Mouse (Mus musculus): ENCODE data around the gene Ripor3. TPM values are rescaled to one million over a fixed set of nuclear protein-coding genes. Genes with fewer than 3 reads are reported as not detected.

Ripor3 gene
- polyA plus RNA-seq, 3 experiments from 2014 or later = 0.16 to 0.49 (median 0.33) TPM

DNA sequence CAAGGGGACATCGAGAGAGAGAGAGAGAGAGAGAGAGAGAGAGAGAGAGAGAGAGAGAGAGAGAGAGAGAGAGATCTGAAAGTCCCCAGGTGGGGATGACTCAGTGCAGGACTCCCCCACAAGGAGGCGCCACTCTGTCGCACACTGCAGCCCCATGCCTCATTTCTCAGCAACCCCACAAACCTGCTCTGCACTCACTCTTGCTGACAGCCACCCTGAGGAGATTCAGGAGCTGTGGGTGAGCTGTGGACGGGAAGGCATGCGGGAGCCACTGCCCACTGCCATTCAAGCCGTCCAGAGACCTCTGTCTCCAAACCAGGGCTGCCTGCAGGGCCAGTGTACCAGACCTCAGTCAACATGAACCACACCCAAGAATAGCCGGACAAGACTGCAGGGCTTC is 23.7 kb downstream of the Ripor3 start:
- ATAC-seq = peak; percentile 64

DNA sequence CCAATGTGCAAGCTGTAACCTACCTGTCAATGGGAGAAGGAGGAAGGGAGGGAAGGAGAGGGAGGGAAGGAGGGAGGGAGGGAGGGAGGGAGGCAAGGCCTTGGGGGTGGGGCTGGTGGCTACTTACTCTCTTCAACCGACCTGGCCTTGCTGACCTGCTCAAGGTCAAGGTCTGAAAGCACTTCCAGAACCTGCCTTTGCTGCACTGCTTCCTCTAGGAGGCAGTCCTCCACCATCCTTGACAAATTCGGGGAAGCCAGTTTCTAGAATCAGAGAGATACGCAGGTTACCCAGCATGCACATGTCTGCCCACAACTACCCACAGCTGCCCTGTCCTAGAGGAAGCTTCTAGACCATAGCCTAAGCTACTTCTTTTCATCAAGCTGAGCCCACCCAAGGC is 25.5 kb downstream of the Ripor3 start:
- no peak for ATAC-seq

DNA sequence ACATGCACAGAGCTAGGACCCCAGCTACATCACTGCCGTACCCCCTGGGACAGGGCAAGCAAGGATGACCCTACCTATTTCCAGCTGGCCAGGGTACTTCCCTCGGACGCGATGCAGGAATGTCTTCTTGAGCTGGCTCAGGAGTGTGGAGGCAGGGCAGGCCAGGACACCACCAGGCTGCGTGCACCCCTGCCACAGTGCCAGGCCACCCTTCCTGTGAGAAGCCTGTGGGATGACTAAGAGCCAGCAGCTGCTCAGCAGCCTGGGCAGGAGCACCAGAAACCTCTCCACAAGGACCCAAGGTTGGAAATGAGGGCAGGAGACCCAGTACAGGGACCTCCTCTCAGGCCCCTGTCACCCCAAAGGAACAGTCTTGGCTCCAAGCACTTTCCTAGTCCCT is 26.0 kb downstream of the Ripor3 start:
- ATAC-seq = no peak

DNA sequence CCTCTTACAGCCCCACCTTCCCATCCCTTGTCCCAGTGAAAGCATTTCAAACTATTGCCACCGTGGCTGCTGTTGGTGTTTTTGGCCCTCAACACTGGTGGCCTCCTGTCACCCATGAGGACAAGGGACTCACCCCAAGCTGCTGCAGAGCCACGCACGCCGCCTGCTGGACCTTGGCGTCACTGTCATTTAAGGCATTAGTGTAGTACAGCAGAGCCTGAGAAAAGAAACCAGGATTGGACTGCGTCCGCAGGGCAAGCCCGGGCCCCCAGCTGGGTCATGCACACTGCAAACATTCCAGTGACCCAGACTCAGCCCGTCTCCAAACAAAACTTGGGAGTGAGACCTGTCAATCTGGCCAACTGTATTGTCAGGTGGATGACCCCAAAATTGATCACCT is 27.8 kb downstream of the Ripor3 start:
- no peak for ATAC-seq

DNA sequence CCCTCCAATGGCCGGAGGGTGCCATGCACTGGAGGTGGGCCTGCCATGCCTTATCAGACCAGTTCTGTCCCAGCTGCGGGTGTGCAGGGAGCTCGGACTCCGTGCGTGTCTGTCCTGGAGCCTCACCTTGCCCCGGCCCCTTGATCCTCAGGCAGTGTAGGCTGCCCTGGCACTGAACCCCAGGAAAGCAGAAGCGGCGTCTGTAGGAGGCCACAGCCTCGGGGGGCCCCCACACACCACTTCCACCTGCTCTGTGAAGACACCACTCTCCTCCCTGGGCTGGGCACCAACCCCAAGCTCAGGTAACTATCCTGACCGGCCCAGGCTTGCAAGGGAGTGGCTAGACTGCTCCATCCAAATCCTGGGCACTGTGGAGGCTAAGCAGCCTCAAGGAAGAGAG is 30.0 kb downstream of the Ripor3 start:
- no peak for ATAC-seq

DNA sequence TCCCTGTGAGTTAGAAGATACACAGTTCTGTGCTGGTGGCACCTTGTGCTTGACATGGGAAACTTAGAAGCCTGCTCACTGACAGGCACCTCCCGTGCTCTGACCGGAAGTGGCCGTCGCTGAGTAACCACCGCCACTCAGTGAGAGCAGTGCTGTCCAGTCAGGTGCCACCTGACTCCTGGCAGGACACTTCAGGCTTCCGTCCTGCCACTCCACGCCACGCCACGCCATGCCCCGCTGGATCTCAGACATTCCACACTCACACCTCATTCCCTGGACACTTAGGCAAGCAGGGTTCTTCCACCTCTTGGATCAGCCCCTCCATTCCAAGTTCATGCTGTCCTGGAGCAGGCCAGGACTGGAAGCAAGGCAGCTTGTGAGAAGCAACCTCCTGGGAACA is 32.1 kb downstream of the Ripor3 start:
- no peak for ATAC-seq

DNA sequence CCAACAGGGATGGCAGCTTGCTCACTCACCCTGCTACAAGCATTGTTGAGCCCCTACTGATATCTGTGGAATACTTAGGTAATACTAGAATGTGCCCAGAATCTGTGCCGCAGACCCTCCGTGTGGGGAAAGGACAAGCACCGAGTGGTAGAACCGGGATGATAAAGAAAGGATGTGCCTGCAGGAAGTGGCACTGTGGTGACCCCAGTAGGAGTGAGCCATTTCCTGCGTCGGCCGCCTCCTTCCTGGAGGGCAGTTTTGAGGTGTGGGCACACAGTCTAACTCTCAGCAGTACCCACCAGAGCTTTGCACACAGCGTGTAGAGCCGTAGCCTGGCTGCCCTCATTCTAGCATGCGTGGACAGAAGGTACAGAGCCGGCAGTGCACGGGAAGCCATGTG is 34.7 kb downstream of the Ripor3 start:
- ATAC-seq = peak; percentile 41

DNA sequence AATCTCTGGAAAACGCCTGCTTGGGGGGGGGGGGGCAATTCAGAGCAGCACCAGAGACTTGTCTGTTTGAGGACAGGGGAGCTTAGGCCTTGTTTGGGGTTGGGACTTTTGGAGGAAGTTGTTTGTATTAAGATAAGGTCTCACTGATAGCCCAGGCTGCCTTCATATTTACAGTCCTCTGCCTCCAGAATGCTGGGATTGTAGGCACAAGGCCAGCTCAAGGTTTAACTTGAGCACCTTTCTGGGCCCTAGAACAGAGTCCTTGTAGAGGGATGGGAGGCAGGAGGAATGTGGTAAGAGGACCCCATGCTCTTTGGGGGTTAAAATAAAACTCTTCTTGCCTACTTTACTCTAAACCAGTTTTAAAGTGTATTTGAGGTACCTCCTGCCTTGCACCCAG is 37.6 kb downstream of the Ripor3 start:
- no peak for ATAC-seq

DNA sequence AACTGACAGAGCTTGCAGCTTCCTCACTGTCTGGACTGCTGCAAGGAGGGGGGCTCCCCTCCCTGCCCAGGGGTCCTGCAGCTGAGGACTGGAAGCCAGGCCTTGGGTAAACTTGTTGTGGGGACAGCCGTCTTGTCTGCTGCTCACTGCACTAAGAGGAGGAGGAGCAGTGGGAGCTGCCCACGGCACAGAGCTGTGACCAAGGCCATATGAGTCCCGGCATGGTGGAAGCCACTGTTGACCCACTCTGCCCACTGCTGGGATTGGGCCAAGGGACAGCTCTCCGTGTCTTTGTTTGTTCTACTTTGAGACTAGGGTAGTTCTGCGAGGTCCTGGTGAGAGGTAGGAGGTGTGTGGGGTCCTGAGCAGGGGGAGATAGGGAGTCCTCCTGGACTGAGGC is 38.3 kb downstream of the Ripor3 start:
- ATAC-seq = no peak

DNA sequence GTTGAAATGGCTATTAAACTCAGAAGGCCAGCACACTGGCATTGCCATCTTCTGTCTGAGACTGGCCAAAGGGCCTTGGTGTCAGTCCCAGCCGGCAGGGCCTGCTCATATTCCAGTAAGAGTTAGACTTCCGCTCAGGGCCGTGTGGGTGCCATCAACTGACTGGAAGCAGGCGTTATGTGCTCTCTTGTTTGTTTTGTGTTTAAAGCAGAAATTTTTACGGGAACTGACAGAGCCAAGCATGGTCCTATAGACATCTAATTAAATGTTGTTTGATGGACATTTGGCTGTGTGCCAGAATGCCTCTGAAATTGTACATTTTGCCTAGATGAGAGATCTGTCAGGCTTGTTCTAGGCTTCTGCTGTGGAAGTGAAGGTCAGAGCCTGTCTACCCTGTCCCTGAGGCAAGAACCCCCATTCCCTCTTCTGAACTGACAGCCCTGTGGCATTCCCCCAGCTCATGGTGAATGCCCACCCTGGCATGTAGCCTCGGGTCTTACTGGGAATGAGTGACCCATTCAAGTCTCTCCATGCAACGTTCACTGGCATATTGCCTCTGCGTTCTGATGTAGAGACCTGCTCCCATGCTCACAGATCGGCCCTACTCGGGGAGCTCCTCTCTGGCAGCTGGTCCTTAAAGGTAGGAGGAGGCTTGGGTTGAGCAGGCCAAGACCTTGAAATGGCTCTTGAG is 40.4 kb downstream of the Ripor3 start:
- ATAC-seq = no peak

DNA sequence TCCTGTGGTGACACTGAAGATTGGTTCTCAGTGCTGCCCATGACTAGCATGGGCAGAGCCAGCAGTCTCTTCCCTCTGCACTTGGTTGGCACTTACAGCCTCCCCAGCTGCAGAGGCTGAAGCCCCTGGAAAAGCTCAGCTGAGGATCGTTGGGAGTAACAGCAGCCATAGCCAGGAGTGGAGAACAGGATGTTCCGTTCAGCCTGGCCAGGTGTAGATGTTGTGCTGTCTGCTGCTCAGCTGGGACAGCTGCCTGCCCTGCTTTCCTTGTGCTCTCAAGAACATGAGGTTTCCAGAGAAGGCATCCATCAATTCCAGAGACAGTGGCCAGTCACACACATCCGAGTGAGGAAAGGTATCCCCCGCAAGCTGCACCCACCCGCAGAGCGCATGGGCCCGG is 41.9 kb downstream of the Ripor3 start:
- ATAC-seq = no peak

DNA sequence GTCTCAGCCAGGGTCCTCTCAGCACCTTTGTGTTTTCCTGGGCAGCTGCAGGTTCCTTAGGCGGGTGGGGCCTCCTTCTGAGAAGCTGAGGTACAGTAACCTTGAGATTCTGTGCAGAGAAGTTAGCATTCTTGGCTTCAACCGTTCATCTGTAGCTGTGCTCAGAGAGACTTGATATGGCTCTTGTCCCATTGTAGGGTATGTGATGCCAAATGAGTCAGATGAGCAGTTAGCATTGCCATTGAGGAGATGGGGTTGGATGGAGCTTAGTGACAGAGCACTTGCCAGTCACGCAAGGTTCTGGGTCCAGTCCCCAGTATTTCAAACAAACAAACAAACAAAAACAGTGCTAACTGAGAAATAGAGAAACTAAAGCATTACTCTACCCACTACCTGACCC is 44.5 kb downstream of the Ripor3 start:
- ATAC-seq = no peak

DNA sequence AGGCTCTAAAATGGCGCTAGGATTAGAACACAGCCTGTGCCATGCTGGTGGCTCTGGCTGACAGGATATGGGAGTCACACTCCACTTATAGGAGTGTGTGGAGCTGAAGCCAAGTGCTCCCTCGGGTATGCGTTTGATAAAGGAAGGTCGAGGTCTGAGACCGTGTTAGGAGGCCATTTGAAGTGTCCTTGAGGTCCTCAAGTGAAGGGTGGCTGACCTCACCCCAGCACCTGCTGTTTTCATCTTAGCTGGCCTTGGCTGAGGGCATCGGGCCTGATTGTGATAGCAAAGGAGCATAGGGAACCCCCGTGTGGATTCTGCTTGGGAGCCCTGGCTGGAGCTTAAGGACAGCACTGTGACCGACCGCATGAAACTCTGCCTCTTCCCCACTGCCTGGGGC is 46.1 kb downstream of the Ripor3 start:
- no peak for ATAC-seq

DNA sequence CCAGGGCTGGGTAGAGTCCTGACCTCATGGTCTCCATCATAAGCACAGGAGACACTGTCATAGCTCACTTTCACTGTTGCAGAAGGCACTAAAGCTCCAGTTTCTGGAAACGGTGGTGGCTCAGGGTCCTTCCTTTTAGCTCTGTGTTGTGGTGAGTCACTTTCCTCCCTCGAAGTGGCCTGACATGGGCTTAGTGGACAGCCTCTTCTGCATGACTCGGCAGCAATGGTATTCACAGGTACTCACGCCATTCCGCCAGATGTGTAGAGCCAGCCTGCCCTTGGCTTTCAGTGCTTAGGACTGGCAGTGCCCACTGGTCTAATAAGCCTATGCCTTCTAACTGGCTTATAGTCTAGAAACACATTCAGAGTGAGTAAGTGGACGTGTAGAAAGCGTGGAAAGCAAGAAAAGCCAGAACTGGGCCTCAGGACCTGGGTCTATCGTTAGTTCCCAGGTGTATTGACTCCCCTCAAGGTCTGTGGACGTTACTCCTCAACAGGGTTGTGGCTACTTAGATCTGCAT is 46.6 kb downstream of the Ripor3 start:
- ATAC-seq = no peak

DNA sequence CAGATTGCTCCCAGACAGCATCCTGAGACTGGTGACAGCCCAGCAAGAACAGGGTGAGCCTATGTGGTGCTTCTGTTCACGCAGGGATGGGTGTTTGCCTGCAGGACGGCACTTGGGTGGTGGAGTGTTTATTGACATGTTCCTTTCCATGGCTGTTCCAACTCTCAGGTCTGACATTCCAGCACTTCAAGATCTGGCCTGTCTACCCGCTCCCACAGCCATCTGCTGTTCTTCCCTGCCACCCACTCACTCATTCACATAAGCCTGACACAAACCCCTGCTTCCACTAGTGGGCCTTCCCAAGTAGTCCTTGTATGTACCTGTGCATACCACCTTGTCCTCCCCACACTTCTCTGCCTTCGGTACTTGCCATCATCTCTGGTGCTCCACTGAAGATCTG is 47.2 kb downstream of the Ripor3 start:
- no peak for ATAC-seq

DNA sequence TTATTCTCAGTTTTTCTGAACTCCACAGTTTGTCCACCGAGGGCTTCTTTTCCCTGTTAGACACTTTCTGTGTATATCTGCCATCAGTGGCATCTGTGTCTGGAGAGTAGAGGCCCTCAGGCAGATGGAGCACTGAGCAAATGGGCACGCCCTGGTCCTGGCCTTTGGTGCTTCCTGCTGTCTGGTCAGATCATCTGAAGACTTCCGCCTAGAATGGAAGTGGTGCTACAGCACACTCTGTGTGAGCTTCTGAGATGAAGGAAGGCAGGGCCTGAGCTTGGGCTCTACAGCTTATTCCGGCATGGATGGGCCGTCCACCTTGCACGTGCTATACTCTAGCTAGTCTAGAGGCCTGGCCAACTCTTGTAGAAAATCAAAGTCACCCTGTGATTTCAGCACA is 48.1 kb downstream of the Ripor3 start:
- ATAC-seq = no peak

DNA sequence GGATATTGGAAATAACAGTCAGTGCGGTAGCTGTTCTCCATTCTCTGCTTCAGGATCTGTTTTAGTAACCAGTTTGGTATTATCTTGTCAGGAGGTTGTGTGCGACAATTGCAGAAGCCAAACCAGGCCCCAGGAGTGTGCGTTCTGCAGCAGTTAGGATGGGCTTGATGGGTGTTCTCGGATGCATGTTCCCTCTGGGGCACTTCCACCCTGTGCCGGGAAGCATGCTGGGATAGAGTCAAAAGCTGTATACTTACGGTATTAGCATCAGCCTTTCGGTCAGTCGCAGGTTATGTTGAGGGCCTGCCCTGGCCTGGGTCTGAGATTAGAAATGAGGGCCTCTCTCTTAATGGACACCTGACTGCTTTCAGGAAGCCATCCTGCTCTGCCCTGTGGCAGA is 49.8 kb downstream of the Ripor3 start:
- ATAC-seq = no peak

DNA sequence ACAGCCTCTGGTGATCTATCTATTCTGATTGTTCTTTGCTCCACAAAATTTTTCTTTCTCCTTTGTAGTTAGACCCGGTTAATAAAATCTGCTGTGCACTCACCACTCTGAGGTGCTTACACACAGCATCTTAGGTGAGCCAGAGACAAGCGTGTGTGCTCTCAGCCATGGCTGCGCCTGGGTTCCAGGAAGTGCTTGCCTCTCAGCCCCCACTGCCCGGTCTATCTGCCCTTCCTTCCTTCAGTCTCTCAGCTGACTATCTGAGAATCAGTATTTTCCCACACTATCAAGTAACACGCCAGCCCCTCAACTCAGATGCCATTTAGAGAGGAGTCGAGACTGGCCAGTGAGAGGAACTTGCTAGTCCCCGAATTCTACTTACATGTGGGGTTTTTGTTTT is 50.4 kb downstream of the Ripor3 start:
- peak; percentile 57 for ATAC-seq

DNA sequence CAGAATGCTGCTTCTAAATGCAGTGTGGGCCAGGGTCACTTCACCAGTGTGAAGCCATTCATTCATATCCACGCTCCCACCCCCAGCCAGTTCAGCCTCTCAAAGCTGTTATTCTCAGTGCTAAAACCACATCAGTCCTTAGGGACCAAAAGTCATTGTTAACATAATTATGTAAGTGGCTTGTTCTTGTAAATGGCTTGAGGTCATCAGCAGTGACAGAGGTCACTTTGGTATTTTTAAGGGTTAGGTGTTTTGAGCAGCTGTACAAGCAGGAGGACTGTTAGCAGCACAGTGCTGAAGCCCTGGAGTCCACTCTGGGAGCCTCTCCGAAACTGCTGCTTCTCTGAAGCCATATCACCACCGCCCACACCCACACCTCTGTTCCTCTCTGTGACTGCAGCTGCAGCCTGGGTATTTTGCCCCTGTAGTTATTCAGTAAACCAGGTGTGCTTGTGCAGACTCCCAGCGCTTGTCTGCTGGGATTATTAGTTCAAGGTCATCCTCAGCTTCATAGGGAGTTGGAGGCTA is 51.0 kb downstream of the Ripor3 start:
- peak; percentile 36 for ATAC-seq

DNA sequence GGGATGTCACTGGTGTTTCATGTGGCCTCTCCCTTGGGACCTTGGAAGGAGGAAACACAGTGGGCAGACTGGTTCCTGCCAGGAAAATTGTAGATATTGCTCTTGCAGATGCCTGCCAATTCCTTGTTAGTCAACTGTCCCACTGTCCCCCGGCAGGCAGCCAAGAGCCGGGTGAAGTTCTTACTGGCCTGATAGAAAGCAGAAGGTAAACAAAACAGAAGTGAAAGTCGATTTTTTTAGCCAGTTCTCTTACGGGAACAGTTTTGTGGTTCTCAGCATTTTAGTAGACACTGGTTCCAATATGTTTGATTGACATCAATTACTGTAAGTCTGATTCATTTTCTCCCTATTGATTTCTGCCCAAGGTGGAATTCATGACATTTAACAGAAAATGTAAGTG is 51.6 kb downstream of the Ripor3 start:
- ATAC-seq = peak; percentile 37

DNA sequence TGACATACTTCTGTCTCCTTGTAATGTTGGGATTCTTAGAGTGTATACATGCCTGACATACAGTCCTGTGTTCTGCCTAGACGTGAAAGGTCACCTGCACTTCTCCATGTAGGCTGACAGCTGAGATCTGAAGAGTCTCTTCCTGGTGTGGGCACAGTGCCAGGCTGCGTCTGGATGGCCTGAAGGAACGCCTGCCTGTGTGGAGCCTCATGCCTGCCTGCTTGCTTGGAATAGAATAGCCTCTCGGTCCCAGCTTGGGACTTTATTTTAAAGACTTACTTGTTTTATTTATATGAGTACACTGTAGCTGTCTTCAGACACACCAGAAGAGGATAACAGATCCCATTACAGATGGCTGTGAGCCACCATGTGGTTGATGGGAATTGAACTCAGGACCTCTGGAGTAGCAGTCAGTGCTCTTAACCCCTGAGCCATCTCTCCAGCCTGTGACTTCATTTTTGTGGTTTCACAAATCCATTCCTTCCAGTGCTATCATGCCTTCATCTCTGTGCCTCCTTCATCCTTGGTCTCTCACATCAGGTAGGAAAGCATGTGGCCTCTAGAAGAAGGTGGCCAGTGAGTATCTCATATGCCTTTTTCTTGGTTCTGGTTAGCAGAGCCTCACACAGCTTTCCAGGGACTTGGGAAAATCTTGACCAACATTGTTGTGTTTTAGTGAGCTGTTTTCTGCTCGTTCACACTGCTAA is 52.2 kb downstream of the Ripor3 start:
- ATAC-seq = no peak

DNA sequence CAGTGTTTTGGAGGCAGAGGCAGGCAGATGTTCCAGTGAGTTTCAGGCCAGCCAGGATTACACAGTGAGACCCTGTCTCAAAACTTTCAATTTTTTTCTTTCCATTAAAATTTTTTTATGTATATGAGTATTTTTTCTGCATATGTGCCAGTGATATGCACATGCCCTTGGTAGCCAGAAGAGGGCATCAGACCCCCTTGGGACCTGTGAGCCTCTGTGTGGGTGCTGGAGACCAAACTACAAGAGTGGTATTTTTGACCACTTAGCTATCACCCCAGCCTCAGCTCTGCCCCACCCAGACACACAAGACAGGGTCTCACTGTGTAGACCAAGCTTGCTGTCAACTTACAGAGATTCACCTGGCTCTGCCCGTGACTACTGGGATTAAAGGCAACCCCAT is 52.9 kb downstream of the Ripor3 start:
- ATAC-seq = no peak

DNA sequence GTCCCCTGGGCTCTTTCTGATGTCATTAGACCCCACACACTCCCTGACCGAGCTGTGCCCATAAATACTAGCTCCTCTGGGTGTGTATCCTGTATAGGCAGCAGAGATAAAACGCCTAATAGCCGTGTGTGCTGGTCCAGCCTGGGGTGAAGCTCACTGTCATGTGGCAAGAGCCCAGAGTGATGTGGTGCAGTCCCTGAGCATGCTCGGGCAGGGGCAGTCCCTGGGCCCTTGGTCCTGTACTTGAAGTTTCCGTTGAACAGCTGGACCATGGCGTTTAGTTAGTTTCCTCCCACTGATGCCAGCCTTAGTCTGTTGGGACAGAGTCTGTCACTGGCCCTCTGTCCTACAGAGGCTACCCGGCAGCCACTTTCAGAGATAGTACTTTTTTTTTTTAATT is 55.5 kb downstream of the Ripor3 start:
- ATAC-seq = no peak

DNA sequence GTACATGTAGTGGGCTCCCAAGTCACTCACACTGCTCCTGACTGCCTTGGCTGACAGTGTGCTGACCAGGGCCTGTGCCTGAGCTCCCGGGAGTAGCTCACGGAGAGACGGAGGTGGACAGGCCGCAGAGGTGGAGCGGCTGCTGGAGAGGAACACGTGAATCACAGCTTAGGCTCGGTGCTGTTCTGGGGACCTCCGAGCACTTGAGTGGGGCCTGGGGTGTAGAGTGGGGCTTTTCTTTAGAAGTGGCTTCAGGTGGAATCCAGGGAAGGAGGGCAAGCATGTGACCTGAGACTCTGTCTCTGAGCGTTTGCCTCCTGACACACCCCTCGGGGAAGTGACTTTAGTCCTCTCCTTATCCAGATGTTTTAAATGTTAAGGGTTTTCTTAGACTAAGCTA is 56.6 kb downstream of the Ripor3 start:
- ATAC-seq = no peak

Measured in inflammation-experienced regulatory T-cells, adult 6 months (primary cell).